Mouse (Mus musculus): Measurements from ENCODE around the gene Ostc.
A peak's percentile ranks its signal among the peaks of the same experiment; 100 is the strongest.

Ostc gene

DNA sequence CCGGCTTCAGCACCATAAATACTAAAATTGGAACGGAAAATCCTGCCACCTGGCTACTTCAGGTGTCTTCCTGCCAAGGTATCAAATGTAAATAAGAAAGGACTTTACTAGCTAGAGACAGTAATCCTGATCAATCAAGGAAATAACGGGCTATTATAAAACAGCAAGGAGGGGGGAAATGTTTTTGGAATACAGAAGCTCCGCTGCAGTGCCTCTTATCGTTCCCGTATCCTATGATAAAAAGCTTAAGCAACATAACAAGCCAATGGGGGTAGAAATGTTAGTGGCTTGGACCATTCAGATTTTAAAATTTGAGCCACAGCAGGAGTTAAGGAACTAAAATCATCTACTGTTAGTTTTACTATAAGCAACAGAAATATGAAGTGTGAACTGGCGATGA, 859 bp upstream of the Ostc start:
- DNase-seq (ENCODE audit: low spot score), result no peak

DNA sequence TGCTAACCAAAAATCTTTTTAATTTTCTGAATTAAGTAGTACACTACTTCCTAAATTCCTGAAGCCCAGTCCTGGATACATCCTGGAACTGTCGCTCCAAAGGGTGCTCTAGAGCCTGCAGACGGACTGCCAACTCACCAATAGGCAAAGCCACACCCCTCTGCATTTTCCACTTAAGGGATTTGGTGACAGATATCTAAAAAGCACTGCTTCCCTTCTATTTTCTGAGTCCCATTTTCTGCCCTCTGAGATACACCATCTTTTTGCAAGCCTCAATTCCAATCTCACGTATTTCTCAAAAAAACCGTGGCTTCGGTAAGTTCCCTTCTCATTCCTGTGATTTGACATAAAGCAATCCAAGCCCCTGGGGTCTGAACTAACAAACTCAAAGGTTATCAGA, 715 bp downstream of the Ostc start:
- no peak for DNase-seq (ENCODE audit: low spot score)

DNA sequence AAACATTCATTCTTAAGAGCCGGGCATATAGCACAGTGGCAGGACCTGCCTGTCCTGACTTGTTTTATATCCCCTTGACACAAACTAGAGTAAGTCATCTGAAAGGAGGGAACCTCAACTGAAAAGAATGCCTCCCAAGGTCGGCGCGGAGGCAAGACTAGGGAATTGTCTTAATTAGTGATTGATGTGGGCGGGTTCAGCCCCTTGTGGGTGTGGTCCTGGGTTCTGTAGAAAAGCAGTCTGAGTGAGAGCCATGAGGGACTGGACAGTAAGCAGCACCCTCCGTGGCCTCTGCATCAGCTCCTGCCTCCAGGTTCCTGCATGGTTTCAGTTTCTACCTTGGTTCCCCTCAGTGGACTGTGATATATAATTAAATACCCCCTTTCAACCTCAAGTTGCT, 7.0 kb downstream of the Ostc start:
- DNase-seq (ENCODE audit: low spot score), result no peak

DNA sequence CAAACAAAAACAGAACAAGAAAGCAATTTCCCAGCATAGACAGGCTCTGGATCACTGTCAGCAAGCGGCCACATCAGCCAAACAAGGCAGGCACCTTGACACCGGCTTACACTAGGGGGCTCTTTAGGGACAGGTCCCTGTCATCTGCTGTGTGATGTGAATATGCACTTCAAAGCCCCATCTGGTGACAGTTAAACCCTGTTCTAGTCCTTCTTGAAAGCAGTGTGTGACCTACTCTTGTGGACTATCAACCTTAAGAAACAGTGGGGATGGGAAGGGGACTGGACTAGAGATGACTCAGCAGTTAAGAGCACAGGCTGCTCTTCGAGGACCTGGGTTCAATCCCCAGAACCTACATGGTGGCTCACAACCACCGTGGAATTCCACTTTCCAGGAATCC, 11.6 kb downstream of the Ostc start:
- DNase-seq (ENCODE audit: low spot score), result no peak

DNA sequence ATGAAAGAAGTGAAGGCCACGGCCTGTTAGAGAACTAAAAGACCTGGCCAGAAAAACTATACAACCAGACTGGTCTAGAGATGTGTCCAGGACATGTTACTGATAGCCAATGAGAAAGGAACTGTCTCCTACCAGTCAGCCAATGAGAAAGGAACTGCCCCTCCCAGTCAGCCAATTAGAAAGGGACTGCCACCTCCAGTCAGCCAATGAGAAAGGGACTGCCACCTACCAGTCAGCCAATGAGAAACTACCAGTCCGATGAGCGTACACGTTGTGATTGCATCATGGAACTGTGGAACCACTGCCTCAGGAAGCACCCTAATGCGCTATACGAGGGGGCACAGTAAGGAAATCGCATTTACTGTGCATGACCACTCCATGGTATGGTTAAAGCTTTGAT, 14.5 kb downstream of the Ostc start:
- no peak for DNase-seq (ENCODE audit: low spot score)

DNA sequence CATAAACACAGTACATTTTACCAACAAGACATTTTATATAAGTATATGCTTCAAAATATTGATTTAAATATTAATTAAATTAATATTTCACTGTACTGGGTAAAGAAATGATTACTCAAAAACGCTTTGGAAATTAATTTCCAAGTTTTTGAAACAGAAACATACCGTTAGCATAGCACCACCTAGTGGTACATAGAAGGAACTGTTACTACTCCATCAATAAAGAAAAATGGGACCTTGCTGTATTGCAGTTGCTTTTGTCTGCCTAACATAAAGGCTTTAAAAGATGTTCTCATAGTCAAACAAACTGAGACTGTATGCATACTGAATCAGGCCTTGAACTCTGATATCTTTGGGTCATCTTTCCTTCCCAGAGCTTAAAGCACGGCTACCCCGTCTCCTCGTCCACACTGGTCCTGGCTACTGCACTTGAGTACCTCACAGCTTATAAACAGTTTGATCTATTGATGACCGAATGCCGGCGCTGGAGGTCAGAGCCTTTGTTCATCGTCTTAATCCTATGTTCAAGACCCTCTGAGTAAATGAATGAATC, 15.1 kb downstream of the Ostc start:
- no peak for DNase-seq (ENCODE audit: low spot score)

DNA sequence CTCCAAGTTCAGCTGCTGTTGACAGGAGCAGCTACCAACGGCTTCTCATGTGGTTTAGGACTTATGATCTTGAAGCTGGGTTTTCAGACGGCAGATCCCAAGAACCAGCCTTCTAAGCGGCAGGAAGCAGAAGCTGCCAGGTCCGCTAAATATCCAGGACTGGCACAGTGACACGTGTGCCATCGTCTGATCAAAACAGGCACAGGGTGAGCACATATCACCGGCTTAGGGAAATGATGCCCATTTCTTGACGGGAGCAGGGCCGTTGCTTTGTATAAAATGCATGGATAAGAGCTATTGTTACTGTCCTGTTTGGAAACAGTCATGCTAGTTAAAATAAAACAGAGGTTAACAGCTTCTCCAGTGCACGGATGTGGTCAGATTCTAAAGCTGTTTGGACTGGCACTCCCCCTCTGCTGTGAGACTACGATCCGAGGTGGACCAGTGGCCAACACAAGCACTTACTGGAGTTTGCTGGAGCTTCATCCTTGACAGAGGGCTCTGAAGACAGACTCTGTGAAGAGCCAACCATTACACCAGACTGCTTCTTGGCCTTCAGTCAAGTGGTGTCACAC, 17.6 kb downstream of the Ostc start:
- DNase-seq (ENCODE audit: low spot score), result no peak

DNA sequence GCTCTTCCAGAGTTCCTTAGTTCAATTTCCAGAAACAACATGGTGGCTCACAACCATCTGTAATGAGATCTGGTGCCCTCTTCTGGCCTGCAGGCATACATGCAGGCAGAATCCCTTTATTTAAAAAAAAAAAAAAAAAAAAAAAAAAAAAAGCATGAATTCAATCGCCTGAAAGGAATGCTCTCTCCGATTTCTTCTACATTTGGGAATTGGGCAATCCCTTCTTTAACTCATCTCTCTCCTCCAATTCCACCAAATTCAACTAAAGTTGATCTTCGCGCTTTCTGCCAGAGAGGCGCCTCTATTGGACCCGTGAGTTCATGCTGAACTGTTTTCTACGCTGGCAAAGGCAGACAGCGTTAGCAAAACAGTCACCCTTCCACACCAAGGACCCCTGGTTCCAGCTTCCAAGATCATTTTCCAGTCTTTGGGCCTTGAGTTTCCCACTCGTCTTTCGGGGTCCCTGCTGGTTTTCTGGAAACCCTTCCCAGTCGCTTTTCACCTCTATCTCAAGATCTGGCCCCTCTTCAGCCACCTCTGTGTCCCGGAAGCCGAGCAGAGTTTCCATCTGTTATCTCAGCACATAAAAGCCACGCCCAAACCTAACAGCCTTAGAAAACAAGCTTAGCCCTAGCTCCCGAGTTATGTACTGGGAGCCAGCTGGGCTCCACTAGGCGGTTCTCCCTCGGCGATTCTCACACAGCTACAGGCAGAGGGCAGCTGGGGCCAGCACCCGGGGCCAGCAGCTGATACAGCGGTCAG, 18.2 kb downstream of the Ostc start:
- DNase-seq (ENCODE audit: low spot score), result peak; percentile 10

DNA sequence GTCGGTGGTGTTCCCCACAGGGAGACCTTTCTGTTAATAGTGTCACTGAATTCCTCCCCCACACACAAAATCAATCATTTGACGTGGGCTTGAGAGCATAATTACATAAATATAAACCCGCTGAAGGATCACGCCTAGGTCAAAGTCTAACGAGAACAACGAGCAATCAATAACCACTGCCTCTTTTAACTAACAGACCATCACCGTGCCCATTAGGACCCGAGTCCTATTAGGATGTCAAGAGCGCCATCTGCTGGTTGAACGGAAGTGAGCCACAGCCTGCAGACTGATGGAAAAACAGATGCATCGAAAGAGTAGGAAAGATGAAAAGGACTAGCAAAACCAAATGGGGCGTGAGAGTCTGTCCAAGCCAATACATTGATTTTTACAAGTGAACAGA, 19.6 kb downstream of the Ostc start:
- DNase-seq (ENCODE audit: low spot score), result peak; percentile 23

DNA sequence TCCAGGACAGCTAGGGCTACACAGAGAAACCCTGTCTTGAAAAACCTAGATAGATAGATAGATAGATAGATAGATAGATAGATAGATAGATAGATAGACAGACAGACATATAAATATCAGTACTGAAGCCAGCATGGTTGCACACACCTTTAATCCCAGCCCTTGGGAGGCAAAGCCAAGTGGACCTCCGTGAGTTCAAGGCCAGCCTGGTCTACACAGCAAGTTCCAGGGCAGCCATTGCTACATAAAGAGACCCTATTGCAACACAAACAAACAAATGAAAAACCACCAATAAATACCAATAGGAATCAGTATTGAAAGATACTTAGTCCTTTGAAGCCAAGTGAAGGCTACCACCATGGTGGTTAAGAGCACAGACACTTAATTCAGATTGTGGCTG, 22.2 kb downstream of the Ostc start:
- no peak for DNase-seq (ENCODE audit: low spot score)

DNA sequence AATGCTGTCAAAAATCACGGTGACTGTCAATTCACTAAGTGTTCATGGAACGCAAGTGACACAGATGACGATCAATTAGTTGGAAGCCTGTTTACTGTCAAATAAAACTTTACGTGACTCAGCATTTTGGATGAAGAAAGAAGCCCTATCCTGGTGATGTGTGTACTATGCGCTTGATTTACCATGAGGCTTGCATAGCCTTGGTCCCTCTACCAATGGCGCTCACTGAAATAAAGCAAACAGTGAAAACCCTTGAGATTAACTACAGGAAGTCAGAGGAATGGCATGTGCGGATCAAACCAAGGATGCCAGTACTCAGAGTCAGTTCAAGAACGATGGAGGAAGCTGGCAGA, 24.3 kb downstream of the Ostc start:
- DNase-seq (ENCODE audit: low spot score), result no peak

DNA sequence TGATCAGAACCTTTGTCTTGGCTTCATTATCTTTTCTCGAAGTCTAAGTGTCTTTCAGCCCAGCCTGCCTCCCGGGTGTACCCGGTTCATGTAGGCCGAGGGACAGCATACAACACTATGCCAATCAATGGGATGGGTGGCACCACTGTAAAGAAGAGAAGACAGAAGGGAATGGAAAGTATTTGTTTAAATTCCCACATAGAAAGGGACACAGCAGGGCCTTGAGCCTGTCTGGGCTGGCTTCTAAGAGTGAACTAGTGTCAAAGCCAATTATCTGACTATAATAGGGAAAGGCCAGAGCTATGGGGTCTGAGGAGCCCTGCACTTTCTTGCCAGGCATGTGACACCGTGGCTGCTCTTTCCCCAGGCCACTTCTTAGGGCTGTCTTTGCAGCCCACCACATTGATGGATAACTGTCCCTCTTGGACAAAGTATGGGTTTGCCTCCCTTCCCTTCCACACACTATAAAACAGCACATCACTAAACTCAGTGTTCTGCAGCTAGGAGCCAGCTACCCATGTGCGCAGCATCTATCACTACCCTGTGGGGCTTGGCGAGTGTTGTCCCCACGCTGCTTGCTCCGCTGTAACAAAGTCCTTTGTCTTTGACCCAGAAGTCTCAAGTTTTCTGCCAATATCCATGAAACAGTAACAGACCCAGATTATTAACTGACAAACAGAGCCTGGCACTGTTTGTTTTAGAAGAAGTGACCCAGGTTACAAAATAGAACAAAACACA, 24.8 kb downstream of the Ostc start:
- DNase-seq (ENCODE audit: low spot score), result no peak

DNA sequence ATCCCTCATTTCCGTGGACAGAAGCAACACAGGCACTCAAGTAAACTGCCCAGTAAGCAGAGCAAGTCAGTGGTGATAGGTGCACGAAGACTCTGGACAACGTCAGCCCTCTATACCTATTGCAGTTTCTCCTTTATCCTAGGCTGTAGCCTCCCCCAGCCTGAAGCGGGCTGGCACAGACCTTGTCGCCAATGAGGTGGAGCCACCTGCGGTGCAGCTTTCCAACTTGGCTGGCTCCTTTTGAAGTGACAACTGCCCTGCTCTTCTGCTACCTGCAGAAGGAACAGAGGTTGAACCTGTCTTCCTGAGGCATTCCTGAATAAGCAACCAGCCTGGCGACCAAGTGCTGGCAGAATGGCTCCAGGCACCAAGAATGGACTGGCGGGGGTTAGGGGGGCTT, 25.4 kb downstream of the Ostc start:
- no peak for DNase-seq (ENCODE audit: low spot score)

DNA sequence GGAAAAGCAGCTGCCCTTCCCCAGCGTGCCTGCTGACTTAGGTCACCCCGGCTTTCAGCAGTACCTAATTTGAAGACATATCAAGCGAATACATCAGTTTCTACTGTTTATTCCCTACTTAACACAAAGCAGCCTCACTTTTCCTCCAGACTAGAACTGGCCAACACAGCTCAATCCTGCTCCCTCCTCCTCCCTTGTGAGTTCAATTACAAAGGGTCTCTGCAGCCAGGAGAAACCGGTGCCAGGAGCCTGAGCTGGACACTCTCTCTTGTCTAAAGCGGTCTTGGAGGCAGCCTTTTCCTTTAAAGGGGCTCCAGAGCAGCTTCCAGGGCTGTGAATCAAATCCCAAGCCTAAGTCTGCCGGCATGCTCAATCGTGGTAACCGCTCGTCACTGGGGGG, 27.1 kb downstream of the Ostc start:
- no peak for DNase-seq (ENCODE audit: low spot score)

DNA sequence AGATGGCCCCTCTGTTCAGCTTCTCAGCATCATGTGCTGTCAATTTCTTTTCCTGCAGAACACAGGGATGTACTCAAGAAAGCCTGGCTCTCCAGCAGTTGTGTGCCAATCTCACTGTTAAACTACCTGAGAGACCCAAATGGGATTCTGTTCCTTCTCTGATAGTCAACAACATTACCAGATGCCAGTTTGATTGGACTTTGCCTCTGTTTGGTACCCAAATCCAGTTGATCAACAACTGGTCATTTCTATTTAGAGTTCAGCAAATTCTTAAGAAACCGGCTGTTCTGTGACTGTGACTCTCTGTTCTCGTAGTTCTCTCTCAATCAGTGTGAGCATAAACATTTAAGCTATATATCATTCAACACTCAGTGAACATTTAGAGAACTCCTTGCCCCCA, 28.0 kb downstream of the Ostc start:
- DNase-seq (ENCODE audit: low spot score), result no peak

DNA sequence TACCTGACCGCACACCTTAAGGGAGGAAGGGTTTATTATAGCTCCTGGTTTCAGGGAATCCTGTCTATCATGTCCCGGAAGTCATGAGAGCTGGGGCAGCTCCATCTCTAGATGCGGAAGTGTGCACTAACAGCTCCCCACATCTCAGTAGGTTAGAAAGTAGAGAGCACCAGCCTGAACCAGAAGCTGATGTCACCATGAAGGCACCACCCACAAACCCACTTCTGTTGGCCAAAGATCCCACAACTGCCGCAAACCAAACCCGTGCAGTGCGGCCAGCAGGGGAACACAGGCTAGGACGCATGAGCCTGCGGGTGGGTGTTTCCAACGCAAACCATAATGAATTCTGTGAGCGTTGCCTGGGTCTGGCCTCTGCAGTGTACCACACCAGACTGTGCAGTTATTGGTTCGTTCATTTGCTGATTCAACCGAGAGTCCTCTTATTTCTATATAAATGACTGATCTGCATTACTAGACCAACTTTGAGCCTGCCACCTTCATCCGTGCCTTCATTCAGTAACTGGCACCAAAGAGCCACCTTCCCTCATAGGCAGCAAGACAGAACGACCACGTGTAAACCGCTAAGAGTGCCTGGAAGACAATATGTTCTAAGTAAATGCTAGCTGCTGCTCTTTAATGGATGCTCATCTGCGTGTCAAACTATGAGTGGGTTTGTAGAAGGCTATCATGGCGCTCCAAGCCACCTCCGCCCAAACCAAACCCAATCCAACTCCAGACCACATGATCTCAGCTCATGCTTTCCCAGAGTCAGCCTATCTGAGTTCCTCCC, 31.4 kb downstream of the Ostc start:
- DNase-seq (ENCODE audit: low spot score), result no peak

DNA sequence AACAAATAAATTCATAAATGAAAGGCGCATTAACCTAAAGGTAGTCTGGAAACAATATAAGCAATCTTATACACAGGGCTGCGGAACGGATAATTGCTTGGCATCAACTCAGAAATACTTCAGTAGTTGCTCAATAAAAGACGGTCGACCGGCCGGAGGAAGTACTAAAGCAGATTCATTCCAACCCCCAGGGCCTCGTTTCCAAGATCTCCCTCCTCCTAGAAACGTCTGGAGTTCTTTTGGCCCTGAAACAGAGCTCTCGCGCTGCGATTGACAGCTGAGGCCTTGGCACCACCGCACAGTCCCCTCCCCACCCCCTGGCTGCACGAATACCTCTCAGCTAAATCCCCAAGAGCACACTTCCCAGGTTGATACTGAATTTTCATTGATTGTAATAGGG, 38.0 kb downstream of the Ostc start:
- no peak for DNase-seq (ENCODE audit: low spot score)

DNA sequence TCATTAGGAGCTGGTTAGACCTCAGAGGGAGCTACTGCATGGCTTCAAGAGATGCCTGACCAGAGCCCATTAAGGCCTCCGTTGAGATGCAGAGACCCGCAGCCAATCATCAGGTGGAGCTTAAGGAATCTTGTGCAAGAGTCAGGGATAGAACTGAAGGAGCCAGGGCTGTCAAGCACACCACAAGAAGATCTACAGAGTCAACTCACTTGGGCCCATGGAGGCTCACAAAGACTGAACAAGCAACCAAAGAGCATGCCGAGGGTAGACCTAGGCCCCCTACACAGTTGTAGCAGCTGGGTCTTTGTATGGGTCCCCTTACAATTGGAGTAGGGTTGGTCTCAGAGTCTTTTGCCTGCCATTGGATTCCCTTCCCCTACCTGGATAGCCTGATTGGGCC, 46.7 kb downstream of the Ostc start:
- no peak for DNase-seq (ENCODE audit: low spot score)

DNA sequence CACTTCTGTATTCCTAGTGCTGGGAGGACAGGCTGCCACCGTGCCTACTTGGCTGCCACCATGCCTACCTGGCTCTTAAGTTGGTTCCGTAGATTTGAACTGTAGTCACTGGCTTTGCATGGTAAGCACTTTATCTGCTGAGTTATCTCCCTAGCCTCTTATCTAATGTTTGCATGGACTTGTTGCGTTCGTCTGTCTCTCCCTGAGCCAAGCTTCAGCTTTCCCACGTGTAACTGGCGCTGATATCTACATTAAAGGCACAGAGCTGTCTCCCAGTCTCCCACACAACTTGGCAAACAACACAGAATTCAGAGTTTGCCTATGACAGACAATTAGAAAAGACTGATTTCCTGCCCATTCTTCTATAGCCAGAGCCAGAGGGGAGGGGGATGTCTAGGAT, 48.6 kb downstream of the Ostc start:
- DNase-seq (ENCODE audit: low spot score), result no peak

DNA sequence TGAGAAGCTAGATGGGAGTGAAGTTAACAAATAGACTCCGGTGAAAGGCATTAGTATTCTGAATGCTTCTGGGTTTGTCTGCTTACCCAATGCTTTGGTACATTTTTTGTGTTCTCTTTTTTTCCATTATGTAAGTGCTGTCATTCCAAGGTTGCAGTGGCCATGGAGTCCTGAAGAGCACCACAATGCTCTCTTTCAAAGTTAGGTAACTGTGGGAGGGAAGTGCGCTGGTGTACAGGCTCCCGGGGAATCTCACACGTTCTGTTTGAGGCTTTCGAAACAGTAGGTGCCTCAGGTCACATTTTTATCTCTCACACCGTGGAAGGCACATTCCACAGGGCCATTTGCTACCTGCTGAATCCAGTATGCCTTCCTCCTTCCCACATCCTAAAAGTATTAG, 59.7 kb downstream of the Ostc start:
- DNase-seq (ENCODE audit: low spot score), result no peak

DNA sequence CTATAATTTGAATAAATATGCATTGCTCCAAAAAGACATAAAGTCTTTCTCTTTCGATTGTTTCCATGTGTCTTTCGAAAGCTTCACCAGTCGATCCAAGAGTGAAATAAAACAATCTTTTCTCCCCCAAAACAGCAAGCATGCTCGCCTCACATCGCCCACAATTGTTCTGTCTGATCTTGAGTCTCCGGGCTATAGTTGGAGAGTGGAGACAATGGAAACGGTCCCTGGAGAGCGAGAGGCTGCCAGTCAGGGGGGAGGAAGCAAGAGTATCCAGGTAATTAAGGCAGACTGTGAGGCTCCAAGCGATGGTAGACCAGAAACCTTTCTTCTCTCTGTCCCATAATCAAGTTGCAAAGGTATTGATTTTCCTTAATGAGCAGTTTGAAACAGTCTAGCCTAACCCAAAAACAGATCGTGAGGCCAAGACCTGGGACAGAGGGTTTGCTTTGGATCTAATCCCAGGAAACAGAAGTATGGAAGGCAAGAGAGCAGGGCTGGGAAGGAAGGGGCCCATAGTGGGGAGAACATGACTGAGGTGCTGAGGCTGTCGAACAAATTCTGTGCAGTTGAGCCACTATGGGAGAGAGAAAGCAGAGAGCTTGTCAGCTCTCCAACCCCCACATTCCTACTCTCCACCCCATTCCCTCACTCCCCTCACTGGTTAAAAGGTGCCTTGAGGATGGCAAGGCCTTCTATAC, 63.0 kb downstream of the Ostc start:
- DNase-seq (ENCODE audit: low spot score), result no peak
